ENCODE assay signal across 21 mouse cellular contexts in genomic region chr10:85243556-85243955, GRCm38 (mm10).
"Had no signal": no experiment of that assay in that cellular context is flagged by ENCODE, and none has a peak within 500 bp of the region (broad histone marks: within the 10 kb centered on the region; RNA-seq: fewer than 3 reads in every experiment).

No protein-coding gene starts in this region.

- H3K4me3 ChIP-seq: limb, embryonic 12.5 days; limb, embryonic 15.5 days; midbrain, embryonic 12.5 days; midbrain, embryonic 15.5 days; neural tube, embryonic 12.5 days; neural tube, embryonic 15.5 days; stomach, embryonic 15.5 days had no signal

- H3K27me3 ChIP-seq: limb, embryonic 12.5 days; limb, embryonic 15.5 days; midbrain, embryonic 12.5 days; midbrain, embryonic 15.5 days; neural tube, embryonic 12.5 days; neural tube, embryonic 15.5 days; stomach, embryonic 15.5 days had no signal

- H3K27ac ChIP-seq: kidney, postnatal 0 days; limb, embryonic 12.5 days; limb, embryonic 15.5 days; liver, embryonic 14.5 days; macrophage; midbrain, embryonic 12.5 days; midbrain, embryonic 15.5 days; neural tube, embryonic 12.5 days; neural tube, embryonic 15.5 days; stomach, embryonic 15.5 days had no signal

- H3K9me3 ChIP-seq: limb, embryonic 12.5 days; limb, embryonic 15.5 days; midbrain, embryonic 12.5 days; midbrain, embryonic 15.5 days; neural tube, embryonic 12.5 days; neural tube, embryonic 15.5 days; stomach, embryonic 15.5 days had no signal

- H3K4me1 ChIP-seq: limb, embryonic 12.5 days; limb, embryonic 15.5 days; midbrain, embryonic 12.5 days; midbrain, embryonic 15.5 days; neural tube, embryonic 12.5 days; neural tube, embryonic 15.5 days; stomach, embryonic 15.5 days had no signal

- H3K36me3 ChIP-seq: limb, embryonic 12.5 days; limb, embryonic 15.5 days; midbrain, embryonic 12.5 days; midbrain, embryonic 15.5 days; neural tube, embryonic 12.5 days; neural tube, embryonic 15.5 days; stomach, embryonic 15.5 days had no signal

- H3K9ac ChIP-seq: limb, embryonic 12.5 days; limb, embryonic 15.5 days; liver, embryonic 14.5 days; liver, postnatal 0 days; lung, embryonic 14.5 days; midbrain, embryonic 12.5 days; midbrain, embryonic 15.5 days; neural tube, embryonic 12.5 days; neural tube, embryonic 15.5 days; stomach, embryonic 15.5 days had no signal

- H3K4me2 ChIP-seq: limb, embryonic 12.5 days; limb, embryonic 15.5 days; liver, embryonic 11.5 days; lung, embryonic 14.5 days; midbrain, embryonic 12.5 days; midbrain, embryonic 15.5 days; neural tube, embryonic 12.5 days; neural tube, embryonic 15.5 days; stomach, embryonic 15.5 days had no signal

- DNase-seq: kidney, postnatal 25 days; layer of hippocampus, postnatal 36 days; left cerebral cortex, postnatal 4 days; liver, postnatal 0 days; lung, embryonic 14.5 days; right cerebral cortex, adult 18-20 months; right cerebral cortex, postnatal 14 days; spleen, adult 18-20 months; thymus, postnatal 25 days had no signal

- ATAC-seq: liver, postnatal 0 days; lung, postnatal 0 days; midbrain, embryonic 15.5 days had no signal
